Mouse (Mus musculus): ENCODE data around the gene Cdc42bpg. TPM values are rescaled to one million over a fixed set of nuclear protein-coding genes. Genes with fewer than 3 reads are reported as not detected.
A peak's percentile ranks its signal among the peaks of the same experiment; 100 is the strongest.

Cdc42bpg gene
- polyA plus RNA-seq (2012; rRNA removed) (15.2 and 17.0 TPM in 2 replicates), polyA plus RNA-seq (2014; fragmentation: Nextera tagmentation; extraction: Ambion mirVana) (1.4 and 2.0 TPM in 2 replicates)

GRCm38 (mm10) chr19:6306137-6306551 is at the start of gene Cdc42bpg:
Gene Cdc42bpg (plus strand): TSS chr19:6306456.
- H3K4me1 ChIP-seq (ENCODE audit: control insufficient read depth, insufficient read depth, low read length), result peaks cover 11% of the 10 kb centered on the region; the same call in 1 of the 2 replicates
- ATAC-seq (ENCODE audit: low FRiP score, low read depth) (peak; percentile 86), DNase-seq (ENCODE audit: low spot score) (peak; percentile 82)
- 1% methylated on average over 29 of the region's 38 CpGs for WGBS
- peaks cover 9% of the 10 kb centered on the region for H3K36me3 ChIP-seq (ENCODE audit: control insufficient read depth, insufficient read depth, low read length)
- H3K27ac ChIP-seq (replicated peaks; ENCODE audit: low read depth, low read length), result peak within 1 kb of the TSS; percentile 75
- H3K4me3 ChIP-seq (replicated peaks; ENCODE audit: low read length), result peak within 1 kb of the TSS; percentile 61
- peak within 1 kb of the TSS; percentile 56 for H3K4me2 ChIP-seq (replicated peaks; ENCODE audit: low read depth, low read length, severe bottlenecking)
- no peaks in the 10 kb centered on the region for H3K27me3 ChIP-seq (ENCODE audit: control insufficient read depth, insufficient read depth, low read length)
- H3K9me3 ChIP-seq (ENCODE audit: control insufficient read depth, low read length), result no peaks in the 10 kb centered on the region
- peak within 1 kb of the TSS; percentile 59 for H3K9ac ChIP-seq (ENCODE audit: low read depth, low read length, severe bottlenecking)
- 0 out of 2 replicates have a peak, but pooled peaks have one; percentile 33 for TF ChIP-seq POLR2A (IDR thresholded peaks at IDR 0.05; ENCODE audit: borderline replicate concordance, extremely low read depth, insufficient read depth, insufficient read length)

- Histone ChIP-seq H3K4me2 (replicated peaks; ENCODE audit: low read depth, low read length, severe bottlenecking) (no peak overlapping the region), H3K9ac (ENCODE audit: low read depth, low read length, severe bottlenecking) (no peak overlapping the region), H3K36me3 (ENCODE audit: control insufficient read depth, insufficient read depth, low read length) (peaks cover 68% of the 10 kb centered on the region), H3K9me3 (ENCODE audit: control insufficient read depth, low read length) (no peaks in the 10 kb centered on the region), H3K27ac (replicated peaks; ENCODE audit: low read depth, low read length) (no peak overlapping the region), H3K4me1 (ENCODE audit: control insufficient read depth, insufficient read depth, low read length) (no peaks in the 10 kb centered on the region), H3K27me3 (ENCODE audit: control insufficient read depth, insufficient read depth, low read length) (no peaks in the 10 kb centered on the region), H3K4me3 (replicated peaks; ENCODE audit: low read length) (no peak overlapping the region)
- ATAC-seq (ENCODE audit: low FRiP score, low read depth) (no peak), DNase-seq (ENCODE audit: low spot score) (peak; percentile 27)
- TF ChIP-seq POLR2A (IDR thresholded peaks at IDR 0.05; ENCODE audit: borderline replicate concordance, extremely low read depth, insufficient read depth, insufficient read length), result no peak
- WGBS, result 83% methylated on average over 2 of the region's 2 CpGs
Observed at GRCm38 (mm10) chr19:6260428-6260827, 45.8 kb upstream of the Cdc42bpg start.

- Histone ChIP-seq H3K36me3 (ENCODE audit: control insufficient read depth, insufficient read depth, low read length) (peaks cover 62% of the 10 kb centered on the region), H3K4me3 (replicated peaks; ENCODE audit: low read length) (no peak overlapping the region), H3K27me3 (ENCODE audit: control insufficient read depth, insufficient read depth, low read length) (no peaks in the 10 kb centered on the region), H3K4me2 (replicated peaks; ENCODE audit: low read depth, low read length, severe bottlenecking) (no peak overlapping the region), H3K27ac (replicated peaks; ENCODE audit: low read depth, low read length) (no peak overlapping the region), H3K9me3 (ENCODE audit: control insufficient read depth, low read length) (no peaks in the 10 kb centered on the region), H3K9ac (ENCODE audit: low read depth, low read length, severe bottlenecking) (no peak overlapping the region), H3K4me1 (ENCODE audit: control insufficient read depth, insufficient read depth, low read length) (no peaks in the 10 kb centered on the region)
- DNase-seq (ENCODE audit: low spot score) (no peak), ATAC-seq (ENCODE audit: low FRiP score, low read depth) (no peak)
- WGBS, result 81% methylated on average over 4 of the region's 4 CpGs
- TF ChIP-seq POLR2A (IDR thresholded peaks at IDR 0.05; ENCODE audit: borderline replicate concordance, extremely low read depth, insufficient read depth, insufficient read length), result no peak
Observed at GRCm38 (mm10) chr19:6260946-6261345, 45.3 kb upstream of the Cdc42bpg start.

GRCm38 (mm10) chr19:6261379-6261778 is 44.9 kb upstream of the Cdc42bpg start:
- no peak for DNase-seq (ENCODE audit: low spot score)
- H3K4me3 ChIP-seq (replicated peaks; ENCODE audit: low read length), result no peak overlapping the region
- no peak for TF ChIP-seq POLR2A (IDR thresholded peaks at IDR 0.05; ENCODE audit: borderline replicate concordance, extremely low read depth, insufficient read depth, insufficient read length)
- 89% methylated on average over 14 of the region's 14 CpGs for WGBS
- no peak for ATAC-seq (ENCODE audit: low FRiP score, low read depth)
- H3K4me1 ChIP-seq (ENCODE audit: control insufficient read depth, insufficient read depth, low read length), result no peaks in the 10 kb centered on the region
- H3K27me3 ChIP-seq (ENCODE audit: control insufficient read depth, insufficient read depth, low read length), result no peaks in the 10 kb centered on the region
- H3K9ac ChIP-seq (ENCODE audit: low read depth, low read length, severe bottlenecking), result no peak overlapping the region
- no peak overlapping the region for H3K4me2 ChIP-seq (replicated peaks; ENCODE audit: low read depth, low read length, severe bottlenecking)
- peaks cover 58% of the 10 kb centered on the region for H3K36me3 ChIP-seq (ENCODE audit: control insufficient read depth, insufficient read depth, low read length)
- H3K27ac ChIP-seq (replicated peaks; ENCODE audit: low read depth, low read length), result no peak overlapping the region
- no peaks in the 10 kb centered on the region for H3K9me3 ChIP-seq (ENCODE audit: control insufficient read depth, low read length)

- no peak overlapping the region for H3K27ac ChIP-seq (replicated peaks; ENCODE audit: low read depth, low read length)
- ATAC-seq (ENCODE audit: low FRiP score, low read depth), result peak; percentile 32; the same call in 1 of the 2 replicates
- WGBS, result 59% methylated on average over 7 of the region's 7 CpGs
- DNase-seq (ENCODE audit: low spot score), result peak; percentile 33
- no peaks in the 10 kb centered on the region for H3K9me3 ChIP-seq (ENCODE audit: control insufficient read depth, low read length)
- H3K4me2 ChIP-seq (replicated peaks; ENCODE audit: low read depth, low read length, severe bottlenecking), result no peak overlapping the region
- H3K27me3 ChIP-seq (ENCODE audit: control insufficient read depth, insufficient read depth, low read length), result no peaks in the 10 kb centered on the region
- no peak for TF ChIP-seq POLR2A (IDR thresholded peaks at IDR 0.05; ENCODE audit: borderline replicate concordance, extremely low read depth, insufficient read depth, insufficient read length)
- no peaks in the 10 kb centered on the region for H3K4me1 ChIP-seq (ENCODE audit: control insufficient read depth, insufficient read depth, low read length)
- peaks cover 50% of the 10 kb centered on the region for H3K36me3 ChIP-seq (ENCODE audit: control insufficient read depth, insufficient read depth, low read length)
- no peak overlapping the region for H3K9ac ChIP-seq (ENCODE audit: low read depth, low read length, severe bottlenecking)
- H3K4me3 ChIP-seq (replicated peaks; ENCODE audit: low read length), result no peak overlapping the region
Observed at GRCm38 (mm10) chr19:6262222-6262621, 44.0 kb upstream of the Cdc42bpg start.
